Mouse (Mus musculus): Measurements from ENCODE around the gene Ninj2. TPM values are rescaled to one million over a fixed set of nuclear protein-coding genes. Genes with fewer than 3 reads are reported as not detected.

The Ninj2 gene
- polyA plus RNA-seq, 1 experiment from 2014 or later: 0.18 TPM

DNA sequence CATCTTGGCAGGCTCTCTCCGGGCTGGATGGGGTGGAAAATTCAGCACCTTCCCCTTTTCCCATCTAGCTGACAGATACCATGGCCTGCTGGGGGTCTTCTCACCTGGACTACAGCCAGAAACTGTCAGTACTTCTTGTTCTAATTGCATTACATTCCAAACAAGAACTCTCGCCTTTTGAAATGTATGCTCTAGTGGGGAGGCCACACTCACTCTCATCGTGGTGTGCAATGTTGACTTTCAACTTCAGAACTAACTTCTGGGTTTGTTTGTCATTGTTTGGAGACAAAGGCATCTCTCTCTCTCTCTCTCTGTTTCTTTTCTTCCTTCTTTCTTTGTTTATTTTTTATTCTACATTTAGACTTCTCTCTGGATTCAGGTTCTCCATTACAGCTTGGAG lies 93.4 kb downstream of the Ninj2 start:
- no peak for ATAC-seq (ENCODE audit: low read depth)
- WGBS (ENCODE audit: insufficient replicate concordance): 49% methylated on average over 3 of the region's 3 CpGs
- Histone ChIP-seq H3K4me3 (ENCODE audit: low read depth, low read length) (no peak overlapping the region), H3K4me1 (ENCODE audit: control insufficient read depth, low read depth, low read length) (peaks cover 45% of the 10 kb centered on the region), H3K9me3 (replicated peaks; ENCODE audit: control insufficient read depth, low read length) (no peaks in the 10 kb centered on the region), H3K36me3 (ENCODE audit: control insufficient read depth, insufficient read depth) (no peaks in the 10 kb centered on the region), H3K27me3 (ENCODE audit: control insufficient read depth, insufficient read depth, low read depth, low read length) (no peaks in the 10 kb centered on the region; the same call in 1 of the 2 replicates), H3K4me2 (ENCODE audit: low read depth, low read length) (no peak overlapping the region), H3K27ac (ENCODE audit: low read length) (no peak overlapping the region), H3K9ac (ENCODE audit: low read depth, low read length) (no peak overlapping the region)

DNA sequence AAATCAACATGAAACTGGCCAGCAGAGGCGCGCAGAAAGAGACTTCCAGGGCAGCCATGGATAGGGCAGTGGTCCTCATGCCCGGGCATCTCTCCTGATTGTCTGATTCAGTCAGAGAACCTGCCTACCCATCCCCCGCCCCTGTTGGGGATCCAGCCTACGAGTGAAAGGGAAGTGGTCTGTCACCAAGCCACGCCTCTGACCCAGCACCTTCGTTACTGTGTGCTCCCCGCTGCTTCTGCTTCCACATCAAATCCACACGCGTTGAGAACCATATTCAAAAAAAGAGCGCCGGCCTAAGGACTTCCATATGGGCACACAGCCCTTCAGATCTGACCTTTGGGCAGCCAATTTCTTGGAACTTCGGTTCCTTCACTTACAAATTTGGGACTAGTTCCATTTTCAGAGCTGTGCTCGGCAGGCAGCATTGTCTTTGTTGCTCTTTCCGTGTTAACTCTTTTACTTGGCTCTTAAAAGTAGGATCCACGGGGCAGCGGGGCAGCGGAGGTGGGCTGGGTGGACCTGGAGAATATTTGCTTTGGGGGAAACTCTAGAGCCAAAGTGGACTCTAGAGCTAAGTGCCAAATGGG lies 94.5 kb downstream of the Ninj2 start:
- Histone ChIP-seq H3K9me3 (replicated peaks; ENCODE audit: control insufficient read depth, low read length) (no peaks in the 10 kb centered on the region), H3K36me3 (ENCODE audit: control insufficient read depth, insufficient read depth) (no peaks in the 10 kb centered on the region), H3K4me2 (ENCODE audit: low read depth, low read length) (peak overlapping the region; percentile 67), H3K9ac (ENCODE audit: low read depth, low read length) (peak overlapping the region; percentile 50), H3K27ac (ENCODE audit: low read length) (peak overlapping the region; percentile 49; the same call in 1 of the 2 replicates), H3K4me1 (ENCODE audit: control insufficient read depth, low read depth, low read length) (peaks cover 52% of the 10 kb centered on the region), H3K27me3 (ENCODE audit: control insufficient read depth, insufficient read depth, low read depth, low read length) (no peaks in the 10 kb centered on the region; the same call in 1 of the 2 replicates), H3K4me3 (ENCODE audit: low read depth, low read length) (peak overlapping the region; percentile 33)
- WGBS (ENCODE audit: insufficient replicate concordance): 7% methylated on average over 18 of the region's 18 CpGs
- peak; percentile 28; the same call in 1 of the 2 replicates for ATAC-seq (ENCODE audit: low read depth)

DNA sequence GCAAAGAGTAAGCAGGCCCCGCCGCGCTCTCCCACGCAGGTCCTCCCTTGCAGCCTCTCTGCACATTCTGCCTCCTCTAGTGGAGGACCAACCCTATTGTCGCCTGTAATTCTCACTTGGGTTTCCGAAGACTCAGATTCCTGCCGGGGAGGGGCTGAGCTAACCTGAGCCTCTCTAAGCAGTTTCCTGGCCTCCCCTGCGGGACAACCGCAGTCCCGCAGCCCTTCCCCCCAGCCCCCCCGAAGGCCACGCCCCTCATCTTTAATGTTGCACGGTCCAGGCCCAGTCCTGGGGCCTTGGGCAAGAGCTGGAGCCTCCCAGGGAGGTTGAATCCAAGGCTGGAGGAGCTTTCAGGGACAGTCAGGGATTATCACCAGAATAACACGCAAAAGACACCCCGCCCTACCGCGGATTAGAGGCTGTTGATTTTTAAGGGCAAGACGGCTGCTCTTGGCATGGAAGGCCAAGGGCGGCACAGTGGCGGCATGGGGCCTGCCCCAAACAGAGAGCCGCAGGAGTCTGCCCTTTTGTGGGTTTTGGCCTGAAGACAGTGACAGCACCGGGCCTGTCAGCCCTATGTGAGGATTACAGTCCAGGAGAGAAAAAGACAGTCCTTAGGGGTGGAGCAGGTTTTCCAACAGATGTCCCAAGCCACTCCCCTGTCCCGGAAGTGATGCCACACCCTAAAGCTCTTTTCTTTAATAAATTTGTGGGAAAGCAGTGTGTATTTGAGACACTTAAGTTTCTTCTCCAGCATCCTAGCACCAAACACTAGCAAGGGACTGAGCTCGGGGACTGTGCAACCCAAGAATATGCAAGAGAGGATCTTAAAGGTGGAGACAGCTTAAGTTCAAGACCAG lies 95.5 kb downstream of the Ninj2 start:
- H3K36me3 ChIP-seq (ENCODE audit: control insufficient read depth, insufficient read depth): no peaks in the 10 kb centered on the region
- 20% methylated on average over 24 of the region's 24 CpGs for WGBS (ENCODE audit: insufficient replicate concordance)
- peak overlapping the region; percentile 67 for H3K4me2 ChIP-seq (ENCODE audit: low read depth, low read length)
- H3K9me3 ChIP-seq (replicated peaks; ENCODE audit: control insufficient read depth, low read length): no peaks in the 10 kb centered on the region
- peak overlapping the region; percentile 31 for H3K4me3 ChIP-seq (ENCODE audit: low read depth, low read length)
- peak overlapping the region; percentile 40 for H3K9ac ChIP-seq (ENCODE audit: low read depth, low read length)
- ATAC-seq (ENCODE audit: low read depth): peak; percentile 22
- peaks cover 57% of the 10 kb centered on the region for H3K4me1 ChIP-seq (ENCODE audit: control insufficient read depth, low read depth, low read length)
- no peaks in the 10 kb centered on the region; the same call in 1 of the 2 replicates for H3K27me3 ChIP-seq (ENCODE audit: control insufficient read depth, insufficient read depth, low read depth, low read length)
- peak overlapping the region; percentile 29; the same call in 1 of the 2 replicates for H3K27ac ChIP-seq (ENCODE audit: low read length)

DNA sequence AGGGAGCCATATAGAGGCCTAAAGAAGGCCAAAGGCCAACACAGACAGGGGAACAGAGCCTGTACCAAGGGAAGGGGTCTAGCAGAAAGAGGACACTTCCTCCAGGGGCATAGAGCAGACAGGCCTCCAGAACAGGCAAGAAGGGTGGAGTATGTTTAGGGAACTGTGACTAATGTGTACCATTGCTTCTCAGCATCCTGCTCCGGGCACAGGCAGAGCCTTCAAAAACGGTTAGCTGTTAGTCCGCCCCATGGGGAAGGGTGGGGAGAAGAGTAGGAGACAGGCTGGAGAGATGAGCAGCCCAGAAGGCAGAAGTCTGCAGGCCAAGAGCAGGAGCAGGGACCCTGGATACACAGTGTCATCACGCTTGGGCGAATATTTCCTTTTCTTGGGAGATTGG lies 96.1 kb downstream of the Ninj2 start:
- Histone ChIP-seq H3K9me3 (replicated peaks; ENCODE audit: control insufficient read depth, low read length) (no peaks in the 10 kb centered on the region), H3K36me3 (ENCODE audit: control insufficient read depth, insufficient read depth) (no peaks in the 10 kb centered on the region), H3K27ac (ENCODE audit: low read length) (no peak overlapping the region), H3K9ac (ENCODE audit: low read depth, low read length) (no peak overlapping the region), H3K27me3 (ENCODE audit: control insufficient read depth, insufficient read depth, low read depth, low read length) (no peaks in the 10 kb centered on the region; the same call in 1 of the 2 replicates), H3K4me3 (ENCODE audit: low read depth, low read length) (no peak overlapping the region), H3K4me2 (ENCODE audit: low read depth, low read length) (no peak overlapping the region), H3K4me1 (ENCODE audit: control insufficient read depth, low read depth, low read length) (peaks cover 57% of the 10 kb centered on the region)
- 73% methylated on average over 5 of the region's 5 CpGs for WGBS (ENCODE audit: insufficient replicate concordance)
- ATAC-seq (ENCODE audit: low read depth): no peak

DNA sequence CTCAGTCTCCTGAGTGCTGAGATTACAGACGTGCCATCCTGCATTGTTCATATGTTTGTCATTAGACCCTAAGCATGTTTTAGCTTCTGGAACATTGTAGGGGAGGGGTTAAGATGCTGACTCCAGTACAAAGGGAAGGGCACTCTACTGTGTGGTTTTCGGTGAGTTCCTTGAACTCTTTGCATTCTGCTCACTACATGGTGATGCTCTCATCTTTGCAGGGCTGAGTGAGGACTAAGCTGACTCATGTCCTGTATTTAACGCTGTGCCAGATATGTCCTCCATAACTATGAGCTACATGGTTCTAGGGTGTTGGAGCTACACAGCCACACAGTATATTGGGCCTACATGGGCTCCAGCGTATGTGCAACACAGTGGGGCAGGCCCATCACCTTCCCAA lies 97.2 kb downstream of the Ninj2 start:
- H3K27me3 ChIP-seq (ENCODE audit: control insufficient read depth, insufficient read depth, low read depth, low read length): no peaks in the 10 kb centered on the region; the same call in 1 of the 2 replicates
- H3K27ac ChIP-seq (ENCODE audit: low read length): no peak overlapping the region
- ATAC-seq (ENCODE audit: low read depth): no peak
- 68% methylated on average over 4 of the region's 4 CpGs for WGBS (ENCODE audit: insufficient replicate concordance)
- no peak overlapping the region for H3K4me2 ChIP-seq (ENCODE audit: low read depth, low read length)
- no peak overlapping the region for H3K9ac ChIP-seq (ENCODE audit: low read depth, low read length)
- no peaks in the 10 kb centered on the region for H3K9me3 ChIP-seq (replicated peaks; ENCODE audit: control insufficient read depth, low read length)
- H3K4me3 ChIP-seq (ENCODE audit: low read depth, low read length): no peak overlapping the region
- H3K4me1 ChIP-seq (ENCODE audit: control insufficient read depth, low read depth, low read length): peaks cover 55% of the 10 kb centered on the region
- no peaks in the 10 kb centered on the region for H3K36me3 ChIP-seq (ENCODE audit: control insufficient read depth, insufficient read depth)

DNA sequence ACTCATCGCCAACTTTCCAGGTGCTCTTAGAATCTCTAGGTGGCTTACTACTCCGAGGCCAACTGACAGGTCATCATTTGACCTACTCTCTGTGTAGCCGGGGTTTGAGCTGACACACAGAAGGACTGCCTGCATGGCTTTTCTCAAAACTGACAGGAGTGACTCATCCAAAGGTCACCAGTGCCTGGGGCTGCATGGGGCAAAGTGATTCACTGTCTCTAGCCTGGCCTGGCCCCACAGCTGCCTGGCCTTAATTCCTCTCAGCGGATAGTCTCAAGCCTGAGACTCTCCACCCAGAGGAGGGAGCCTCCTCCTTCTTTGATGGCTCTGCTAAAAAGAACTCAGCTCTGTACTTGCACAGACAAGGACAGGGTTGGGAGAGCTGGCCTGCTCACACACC lies 97.8 kb downstream of the Ninj2 start:
- Histone ChIP-seq H3K36me3 (ENCODE audit: control insufficient read depth, insufficient read depth) (no peaks in the 10 kb centered on the region), H3K27me3 (ENCODE audit: control insufficient read depth, insufficient read depth, low read depth, low read length) (no peaks in the 10 kb centered on the region; the same call in 1 of the 2 replicates), H3K4me1 (ENCODE audit: control insufficient read depth, low read depth, low read length) (peaks cover 52% of the 10 kb centered on the region), H3K9ac (ENCODE audit: low read depth, low read length) (no peak overlapping the region), H3K4me2 (ENCODE audit: low read depth, low read length) (no peak overlapping the region), H3K27ac (ENCODE audit: low read length) (0 out of 2 replicates have a peak overlapping the region, but pooled peaks have one; percentile 19), H3K4me3 (ENCODE audit: low read depth, low read length) (no peak overlapping the region), H3K9me3 (replicated peaks; ENCODE audit: control insufficient read depth, low read length) (no peaks in the 10 kb centered on the region)
- WGBS (ENCODE audit: insufficient replicate concordance): 58% methylated on average over 4 of the region's 4 CpGs
- ATAC-seq (ENCODE audit: low read depth): no peak

DNA sequence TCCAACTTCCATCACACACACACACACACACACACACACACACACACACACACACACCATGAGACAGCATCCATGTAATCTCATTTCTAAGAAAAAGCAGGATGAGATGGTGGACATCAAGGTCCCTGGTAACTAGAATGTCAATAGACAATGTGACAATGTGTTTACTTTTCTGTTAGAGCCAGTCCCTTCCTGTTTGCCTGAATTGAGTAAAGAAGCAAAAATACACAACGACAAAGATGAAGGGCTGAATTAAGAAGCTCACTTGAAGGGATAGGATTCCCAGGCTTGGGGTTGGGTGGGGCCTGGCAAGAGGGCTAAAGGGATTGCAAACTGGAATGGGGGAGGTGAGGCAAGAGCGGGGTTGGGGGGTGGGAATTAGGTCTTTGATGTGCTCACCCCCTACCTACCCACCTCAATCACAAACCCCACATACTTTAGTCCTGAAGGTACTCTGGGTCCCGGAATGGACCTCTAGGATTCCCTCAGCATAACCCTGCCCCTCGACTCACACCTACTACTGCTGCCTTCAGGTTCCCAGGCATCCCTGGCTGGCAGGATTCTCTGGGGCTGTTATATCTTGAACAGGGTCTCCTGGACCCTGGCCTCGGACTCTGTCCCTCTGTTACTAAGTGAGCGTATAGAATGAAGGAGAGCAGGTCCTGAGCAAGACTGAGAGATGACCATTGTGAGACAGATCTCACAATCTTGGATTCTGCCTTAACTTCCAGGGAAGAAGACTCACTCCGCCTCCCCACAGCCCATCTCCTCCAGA lies 98.4 kb downstream of the Ninj2 start:
- Histone ChIP-seq H3K27me3 (ENCODE audit: control insufficient read depth, insufficient read depth, low read depth, low read length) (no peaks in the 10 kb centered on the region; the same call in 1 of the 2 replicates), H3K27ac (ENCODE audit: low read length) (no peak overlapping the region), H3K4me3 (ENCODE audit: low read depth, low read length) (no peak overlapping the region), H3K9ac (ENCODE audit: low read depth, low read length) (no peak overlapping the region), H3K36me3 (ENCODE audit: control insufficient read depth, insufficient read depth) (no peaks in the 10 kb centered on the region), H3K4me1 (ENCODE audit: control insufficient read depth, low read depth, low read length) (peaks cover 47% of the 10 kb centered on the region), H3K4me2 (ENCODE audit: low read depth, low read length) (no peak overlapping the region), H3K9me3 (replicated peaks; ENCODE audit: control insufficient read depth, low read length) (no peaks in the 10 kb centered on the region)
- 68% methylated on average over 7 of the region's 7 CpGs for WGBS (ENCODE audit: insufficient replicate concordance)
- ATAC-seq (ENCODE audit: low read depth): no peak

DNA sequence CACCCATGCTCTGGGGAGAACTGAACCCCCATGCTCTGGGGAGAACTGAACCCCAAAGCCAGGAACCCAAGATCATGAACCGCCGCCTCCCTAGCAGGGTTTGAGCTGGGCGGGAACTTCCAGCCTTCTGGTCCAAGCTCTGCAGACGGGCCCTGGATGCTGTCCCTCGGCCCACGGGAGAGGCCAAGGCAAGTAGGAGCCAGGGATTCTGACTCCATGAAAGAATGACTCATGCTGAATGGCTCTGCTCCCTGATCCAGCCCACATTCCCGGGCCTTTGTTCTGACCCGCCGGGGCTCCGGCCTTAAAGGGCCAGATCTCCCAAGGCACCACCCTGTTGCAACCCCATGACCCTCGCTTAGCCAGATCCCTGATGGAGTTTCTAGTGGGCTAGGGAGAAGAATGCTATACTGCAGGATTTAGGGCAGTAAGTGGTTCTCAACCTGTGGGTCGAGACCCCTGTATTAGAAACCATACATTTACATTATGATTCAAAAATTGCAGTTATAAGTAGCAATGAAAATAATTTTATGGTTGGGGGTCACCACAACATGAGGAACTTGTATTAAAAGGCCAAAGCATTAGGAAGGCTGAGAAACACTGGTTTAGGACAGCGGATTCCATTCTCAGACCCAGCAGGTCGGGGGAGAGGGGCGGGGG lies 99.2 kb downstream of the Ninj2 start:
- WGBS (ENCODE audit: insufficient replicate concordance): 53% methylated on average over 14 of the region's 15 CpGs
- Histone ChIP-seq H3K36me3 (ENCODE audit: control insufficient read depth, insufficient read depth) (no peaks in the 10 kb centered on the region), H3K27me3 (ENCODE audit: control insufficient read depth, insufficient read depth, low read depth, low read length) (no peaks in the 10 kb centered on the region; the same call in 1 of the 2 replicates), H3K27ac (ENCODE audit: low read length) (no peak overlapping the region), H3K4me2 (ENCODE audit: low read depth, low read length) (no peak overlapping the region), H3K9me3 (replicated peaks; ENCODE audit: control insufficient read depth, low read length) (no peaks in the 10 kb centered on the region), H3K4me3 (ENCODE audit: low read depth, low read length) (no peak overlapping the region), H3K9ac (ENCODE audit: low read depth, low read length) (no peak overlapping the region), H3K4me1 (ENCODE audit: control insufficient read depth, low read depth, low read length) (peaks cover 42% of the 10 kb centered on the region)
- no peak for ATAC-seq (ENCODE audit: low read depth)
